Mouse (Mus musculus) myocyte (in vitro differentiated cells): Measurements from ENCODE around the gene Aqp7. TPM values are rescaled to one million over a fixed set of nuclear protein-coding genes. Genes with fewer than 3 reads are reported as not detected.

ENCODE experiments used
- H3K27me3 ChIP-seq: one replicate; pipeline ENCODE4 v1.6.1; 2011; ENCODE audit not compliant: control insufficient read depth, insufficient read depth, insufficient read length
- H3K36me3 ChIP-seq: one replicate; pipeline ENCODE4 v1.6.1; 2011; ENCODE audit not compliant: control insufficient read depth, insufficient read depth
- H3K4me2 ChIP-seq: one replicate; pipeline ENCODE4 v1.6.1; 2011; ENCODE audit warnings: low read depth, control low read depth
- H3K4me3 ChIP-seq: one replicate; pipeline ENCODE4 v1.5.1; 2011; ENCODE audit warnings: mild to moderate bottlenecking, control low read depth, moderate library complexity
- H3K79me2 ChIP-seq: one replicate; pipeline ENCODE4 v1.6.1; 2011; ENCODE audit not compliant: control insufficient read depth, insufficient read depth
- H3ac ChIP-seq: one replicate; pipeline ENCODE4 v1.6.1; 2011; ENCODE audit not compliant: control insufficient read depth, insufficient read length
- CEBPB ChIP-seq: IDR thresholded peaks from 2 replicates; pipeline ENCODE4 v1.6.1; 2011; ENCODE audit warnings: mild to moderate bottlenecking, moderate library complexity; ENCODE audit not compliant: poor library complexity, insufficient read depth, severe bottlenecking
- E2F4 ChIP-seq: IDR thresholded peaks from one replicate; pipeline ENCODE4 v1.6.1; 2011; ENCODE audit warnings: mild to moderate bottlenecking, control low read depth, moderate library complexity; ENCODE audit not compliant: insufficient read depth
- MAX ChIP-seq: IDR thresholded peaks from one replicate; pipeline ENCODE4 v1.6.1; 2011; ENCODE audit warnings: low read depth, mild to moderate bottlenecking, control low read depth
- MYOD1 ChIP-seq, 3 experiments: IDR thresholded peaks; one replicate each; pipeline ENCODE4 v1.6.1; 2011; ENCODE audit warnings: control low read depth in 2 of 3, low read depth in 2 of 3, mild to moderate bottlenecking in 2 of 3, moderate library complexity in 1 of 3; ENCODE audit not compliant: insufficient read length in 2 of 3, control insufficient read depth in 1 of 3
- MYOG ChIP-seq, 3 experiments: IDR thresholded peaks; one replicate each; pipeline ENCODE4 v1.6.1; 2011; ENCODE audit warnings: control low read depth in 2 of 3, low read depth in 2 of 3, mild to moderate bottlenecking in 2 of 3; ENCODE audit not compliant: insufficient read length in 2 of 3, control insufficient read depth in 1 of 3, insufficient read depth in 1 of 3
- POLR2A ChIP-seq: IDR thresholded peaks from one replicate; pipeline ENCODE4 v1.6.1; 2011; ENCODE audit warnings: low read depth, mild to moderate bottlenecking, control low read depth, moderate library complexity; ENCODE audit not compliant: insufficient read length
- POLR2AphosphoS2 ChIP-seq: IDR thresholded peaks from one replicate; pipeline ENCODE4 v1.6.1; 2011; ENCODE audit warnings: low read depth, control low read depth; ENCODE audit not compliant: insufficient read length
- REST ChIP-seq: IDR thresholded peaks from one replicate; pipeline ENCODE4 v1.6.1; 2011; ENCODE audit warnings: mild to moderate bottlenecking, control low read depth, moderate library complexity; ENCODE audit not compliant: insufficient read depth, insufficient read length
- SRF ChIP-seq: IDR thresholded peaks from one replicate; pipeline ENCODE4 v1.6.1; 2011; ENCODE audit warnings: low read depth; ENCODE audit not compliant: control insufficient read depth, insufficient read length
- TCF12 ChIP-seq: IDR thresholded peaks from one replicate; pipeline ENCODE4 v1.6.1; 2011; ENCODE audit warnings: mild to moderate bottlenecking, control low read depth; ENCODE audit not compliant: poor library complexity, insufficient read depth, severe bottlenecking
- TCF3 ChIP-seq: IDR thresholded peaks from one replicate; pipeline ENCODE4 v1.6.1; 2011; ENCODE audit warnings: low read depth, control low read depth; ENCODE audit not compliant: insufficient read length
- USF1 ChIP-seq: IDR thresholded peaks from one replicate; pipeline ENCODE4 v1.6.1; 2011; ENCODE audit warnings: low read depth, mild to moderate bottlenecking, control low read depth, moderate library complexity
- polyA plus RNA-seq: library from polyadenylated mRNA; unstranded; fragments of >200 nt; fragmentation: generic; extraction: Trizol; gene quantifications from one replicate; pipeline ENCODE4 v1.2.1, GENCODE M21; 2012; ENCODE audit warnings: missing spikeins

Aqp7 gene
- polyA plus RNA-seq, 1 experiment, result not detected

- H3ac ChIP-seq, result no peak overlapping the region
- no peaks in the 10 kb centered on the region for H3K27me3 ChIP-seq
- H3K4me3 ChIP-seq, result no peak overlapping the region
- H3K4me2 ChIP-seq, result no peak overlapping the region
- no peak for TF ChIP-seq CEBPB
- no peak for TF ChIP-seq TCF12
- no peak for TF ChIP-seq MYOG (IDR thresholded peaks at IDR 0.05; ENCODE audit: control insufficient read depth in 1 of 3, insufficient read depth in 1 of 3, insufficient read length in 2 of 3, low read depth in 2 of 3)
- no peak for TF ChIP-seq MAX
- no peak for TF ChIP-seq USF1
- TF ChIP-seq POLR2AphosphoS2, result no peak
- TF ChIP-seq SRF, result no peak
- TF ChIP-seq REST, result no peak
- no peak for TF ChIP-seq E2F4
- TF ChIP-seq MYOD1 (IDR thresholded peaks at IDR 0.05; ENCODE audit: control insufficient read depth in 1 of 3, insufficient read length in 2 of 3, low read depth in 2 of 3), result no peak
- no peak for TF ChIP-seq POLR2A
- no peak for TF ChIP-seq TCF3
- no peaks in the 10 kb centered on the region for H3K79me2 ChIP-seq
- no peaks in the 10 kb centered on the region for H3K36me3 ChIP-seq
These were observed 3.8 kb upstream of the Aqp7 start for GRCm38 (mm10) chr4:41051781-41052180.

DNA sequence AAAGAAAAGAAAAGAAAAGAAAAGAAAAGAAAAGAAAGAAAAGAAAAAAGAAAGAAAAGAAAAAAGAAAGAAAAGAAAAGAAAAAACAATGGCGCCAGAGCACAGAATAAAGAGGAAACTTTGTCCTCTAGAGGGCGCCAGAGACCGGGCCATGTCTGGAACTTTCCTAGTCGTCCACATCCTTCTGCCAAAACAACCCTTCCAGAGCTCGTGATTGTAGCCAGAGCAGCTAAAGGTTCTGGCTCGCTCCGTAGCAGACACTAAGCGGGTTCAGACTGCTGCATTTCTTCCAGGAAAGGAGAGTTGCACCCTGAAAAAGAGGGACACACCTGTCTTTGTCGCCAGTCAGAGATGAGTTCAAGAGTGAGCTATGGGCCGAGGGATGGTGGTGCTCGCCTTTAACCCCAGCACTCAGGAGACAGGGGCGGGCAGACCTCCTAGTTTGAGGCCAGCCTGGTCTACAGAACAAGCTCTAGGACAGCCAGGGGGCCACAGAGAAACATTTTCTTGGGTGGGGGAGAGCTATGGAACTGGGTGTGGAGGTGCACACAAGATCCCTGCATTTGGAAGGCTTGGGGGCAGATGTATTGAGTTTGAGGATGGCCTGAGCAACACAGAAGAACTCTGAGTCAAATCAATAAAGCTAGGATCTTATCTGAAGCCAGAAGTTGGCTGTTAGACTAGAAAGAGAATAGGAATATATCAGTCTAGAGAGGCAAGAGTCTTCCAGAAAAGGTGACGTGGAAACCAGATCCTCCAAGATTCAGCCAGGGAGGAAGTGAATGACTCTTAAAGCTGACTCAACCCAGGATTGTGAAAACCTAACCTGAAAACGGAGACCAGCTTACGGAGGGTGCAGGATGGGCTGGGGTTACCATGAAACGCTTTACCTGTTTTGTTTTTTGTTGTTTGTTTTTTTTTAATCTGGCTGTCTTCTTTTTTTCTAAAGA lies 3.1 kb upstream of the Aqp7 start:
- TF ChIP-seq POLR2A (no peak), MYOG (IDR thresholded peaks at IDR 0.05; ENCODE audit: control insufficient read depth in 1 of 3, insufficient read depth in 1 of 3, insufficient read length in 2 of 3, low read depth in 2 of 3) (no peak), REST (no peak), TCF3 (no peak), USF1 (no peak), SRF (no peak), POLR2AphosphoS2 (no peak), MYOD1 (IDR thresholded peaks at IDR 0.05; ENCODE audit: control insufficient read depth in 1 of 3, insufficient read length in 2 of 3, low read depth in 2 of 3) (no peak), TCF12 (no peak), MAX (no peak), E2F4 (no peak), CEBPB (no peak)
- Histone ChIP-seq H3K79me2 (no peaks in the 10 kb centered on the region), H3K27me3 (no peaks in the 10 kb centered on the region), H3K36me3 (no peaks in the 10 kb centered on the region), H3K4me3 (no peak overlapping the region), H3K4me2 (peak overlapping the region; percentile 84), H3ac (no peak overlapping the region)

GRCm38 (mm10) chr4:41048926-41049325 lies 987 bp upstream of the Aqp7 start:
- Histone ChIP-seq H3K79me2 (no peaks in the 10 kb centered on the region), H3K36me3 (no peaks in the 10 kb centered on the region), H3K4me3 (no peak overlapping the region), H3ac (no peak overlapping the region), H3K27me3 (no peaks in the 10 kb centered on the region), H3K4me2 (no peak overlapping the region)
- TF ChIP-seq SRF (no peak), USF1 (no peak), MAX (no peak), TCF3 (no peak), MYOD1 (IDR thresholded peaks at IDR 0.05; ENCODE audit: control insufficient read depth in 1 of 3, insufficient read length in 2 of 3, low read depth in 2 of 3) (no peak), E2F4 (no peak), POLR2A (no peak), TCF12 (no peak), POLR2AphosphoS2 (no peak), MYOG (IDR thresholded peaks at IDR 0.05; ENCODE audit: control insufficient read depth in 1 of 3, insufficient read depth in 1 of 3, insufficient read length in 2 of 3, low read depth in 2 of 3) (no peak), CEBPB (no peak), REST (no peak)

DNA sequence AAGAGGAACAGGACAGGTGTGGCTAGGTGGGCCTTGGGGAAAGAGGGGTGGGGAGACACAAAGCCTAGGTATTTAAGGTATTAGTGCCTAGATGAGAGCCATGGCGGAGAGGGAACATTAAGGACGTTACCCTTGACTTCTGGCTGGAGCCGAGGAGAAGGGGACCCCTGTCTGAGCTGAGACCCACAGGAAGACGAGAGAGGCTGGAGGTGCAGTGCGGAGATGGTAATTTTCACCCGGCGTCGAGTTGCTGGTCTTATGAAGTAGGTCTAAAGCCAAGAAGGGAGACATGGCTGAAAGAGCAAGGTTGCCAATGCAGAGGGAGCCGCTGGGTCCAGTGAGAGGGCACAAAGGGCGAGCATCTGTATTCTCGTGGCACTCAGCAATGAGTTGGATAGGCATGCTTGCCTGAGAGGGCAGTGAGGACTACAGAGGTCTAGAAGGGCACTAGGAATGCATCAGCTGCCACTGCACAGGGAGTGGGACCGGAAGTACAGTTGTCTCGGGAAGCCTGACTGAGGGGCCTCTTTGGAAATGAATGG lies 1.6 kb downstream of the Aqp7 start:
- TF ChIP-seq TCF12 (no peak), SRF (no peak), E2F4 (no peak), MYOD1 (IDR thresholded peaks at IDR 0.05; ENCODE audit: control insufficient read depth in 1 of 3, insufficient read length in 2 of 3, low read depth in 2 of 3) (no peak), REST (no peak), MAX (no peak), TCF3 (no peak), MYOG (IDR thresholded peaks at IDR 0.05; ENCODE audit: control insufficient read depth in 1 of 3, insufficient read depth in 1 of 3, insufficient read length in 2 of 3, low read depth in 2 of 3) (no peak), USF1 (no peak), POLR2AphosphoS2 (no peak), POLR2A (no peak)
- Histone ChIP-seq H3K79me2 (no peaks in the 10 kb centered on the region), H3ac (no peak overlapping the region), H3K4me2 (no peak overlapping the region), H3K4me3 (no peak overlapping the region), H3K36me3 (no peaks in the 10 kb centered on the region), H3K27me3 (no peaks in the 10 kb centered on the region)
